Mouse (Mus musculus): Measurements from ENCODE around the gene Pld3. TPM values are rescaled to one million over a fixed set of nuclear protein-coding genes. Genes with fewer than 3 reads are reported as not detected.
A peak's percentile ranks its signal among the peaks of the same experiment; 100 is the strongest.

Pld3 gene
- polyA plus RNA-seq, 1 experiment: 195 TPM

DNA sequence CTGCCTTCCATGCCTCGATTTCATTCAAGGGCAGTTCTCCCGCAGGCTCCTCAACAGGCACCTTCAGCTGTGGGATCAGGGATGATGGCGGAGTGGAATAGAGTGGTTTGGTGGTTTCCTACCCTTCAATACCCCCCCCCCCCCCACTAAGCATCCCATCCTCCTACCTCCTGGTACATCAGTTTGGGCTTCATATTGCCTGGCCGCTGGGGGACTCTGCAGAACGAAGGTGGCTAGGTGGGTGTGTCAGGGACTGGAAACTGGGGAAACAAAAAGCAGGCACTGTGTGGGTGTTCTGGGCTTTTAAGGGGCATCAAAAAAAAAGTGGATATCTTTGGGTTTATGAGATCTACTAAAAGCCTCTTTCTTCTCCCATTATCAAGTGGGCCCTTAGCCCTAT lies 11.1 kb downstream of the Pld3 start:
- Histone ChIP-seq H3K4me3 (ENCODE audit: insufficient read depth, low read length) (peak overlapping the region; percentile 44), H3K4me1 (ENCODE audit: control insufficient read depth, insufficient read depth, low read length) (no peaks in the 10 kb centered on the region), H3K27ac (ENCODE audit: insufficient read depth, low read length) (no peak overlapping the region)
- TF ChIP-seq POLR2A (IDR thresholded peaks at IDR 0.05; ENCODE audit: low read depth, low read length) (no peak), CTCF (IDR thresholded peaks at IDR 0.05; ENCODE audit: borderline replicate concordance, insufficient read depth, low read length) (no peak)

DNA sequence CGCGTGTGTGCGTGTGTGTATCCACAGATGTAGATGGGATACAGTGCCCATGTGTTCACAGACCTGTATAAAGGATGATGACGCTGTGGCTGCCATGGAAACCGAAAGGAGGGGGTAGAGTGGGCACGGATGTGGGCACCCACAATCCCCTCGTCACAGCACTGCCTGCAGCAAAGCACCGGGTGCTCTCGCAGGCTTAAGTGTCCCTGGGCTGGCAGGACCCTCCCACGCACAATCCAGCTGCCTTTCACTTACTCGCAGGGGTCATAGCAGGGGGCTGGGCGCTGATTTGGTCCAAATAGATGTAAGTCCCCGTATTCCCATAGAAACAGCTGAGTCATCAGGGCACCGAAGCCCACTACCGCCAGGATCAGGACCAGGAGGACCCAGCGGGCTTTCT lies 11.6 kb downstream of the Pld3 start:
- no peak overlapping the region for H3K4me3 ChIP-seq (ENCODE audit: insufficient read depth, low read length)

DNA sequence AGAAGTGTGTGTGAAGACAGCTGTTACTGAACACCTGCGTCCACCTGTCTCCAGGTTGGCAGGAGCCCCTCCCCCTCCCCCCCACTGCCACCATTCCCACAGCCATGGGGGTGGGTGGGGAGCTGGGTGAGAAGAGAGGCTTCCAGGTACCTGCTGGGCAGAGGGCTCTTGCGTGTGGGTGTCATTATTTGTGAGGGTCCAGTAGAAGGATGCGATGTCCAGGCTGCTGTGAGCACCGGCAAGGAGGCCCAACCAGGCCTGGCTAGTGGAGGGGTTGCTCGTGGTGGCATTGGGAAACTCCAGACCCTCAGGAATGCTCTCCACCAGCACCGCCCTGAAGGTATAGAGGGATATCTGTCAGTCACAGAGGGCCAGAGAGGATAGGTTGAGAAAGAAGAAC lies 12.1 kb downstream of the Pld3 start:
- no peak overlapping the region for H3K4me3 ChIP-seq (ENCODE audit: insufficient read depth, low read length)
- H3K27ac ChIP-seq (ENCODE audit: insufficient read depth, low read length): no peak overlapping the region
- TF ChIP-seq POLR2A (IDR thresholded peaks at IDR 0.05; ENCODE audit: low read depth, low read length) (no peak), CTCF (IDR thresholded peaks at IDR 0.05; ENCODE audit: borderline replicate concordance, insufficient read depth, low read length) (no peak)
- no peaks in the 10 kb centered on the region for H3K4me1 ChIP-seq (ENCODE audit: control insufficient read depth, insufficient read depth, low read length)

More for the DNA sequence above, 11.6 kb downstream of the Pld3 start:
- Histone ChIP-seq H3K4me1 (ENCODE audit: control insufficient read depth, insufficient read depth, low read length) (no peaks in the 10 kb centered on the region), H3K27ac (ENCODE audit: insufficient read depth, low read length) (no peak overlapping the region)
- TF ChIP-seq POLR2A (IDR thresholded peaks at IDR 0.05; ENCODE audit: low read depth, low read length) (no peak), CTCF (IDR thresholded peaks at IDR 0.05; ENCODE audit: borderline replicate concordance, insufficient read depth, low read length) (no peak)

DNA sequence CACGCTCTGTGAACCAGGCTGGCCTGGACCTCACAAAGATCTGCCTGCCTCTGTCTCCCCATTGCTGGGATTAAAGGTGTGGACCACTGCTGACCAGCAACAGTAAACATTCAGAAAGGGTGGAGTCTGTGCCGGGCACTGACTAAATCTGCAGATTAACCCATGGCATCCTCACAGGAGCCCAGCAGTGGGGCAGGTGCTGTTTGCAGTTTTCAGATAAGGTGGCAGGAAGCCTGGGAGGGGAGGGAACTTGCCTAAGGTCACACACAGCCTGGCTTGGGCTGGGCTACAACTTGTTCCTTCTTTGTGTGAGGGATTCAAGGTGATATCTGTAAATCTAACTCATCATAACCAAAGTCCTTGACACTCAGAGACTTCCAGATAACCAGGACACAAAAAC lies 12.5 kb downstream of the Pld3 start:
- TF ChIP-seq POLR2A (IDR thresholded peaks at IDR 0.05; ENCODE audit: low read depth, low read length): no peak
- Histone ChIP-seq H3K4me1 (ENCODE audit: control insufficient read depth, insufficient read depth, low read length) (no peaks in the 10 kb centered on the region), H3K27ac (ENCODE audit: insufficient read depth, low read length) (no peak overlapping the region), H3K4me3 (ENCODE audit: insufficient read depth, low read length) (no peak overlapping the region)

DNA sequence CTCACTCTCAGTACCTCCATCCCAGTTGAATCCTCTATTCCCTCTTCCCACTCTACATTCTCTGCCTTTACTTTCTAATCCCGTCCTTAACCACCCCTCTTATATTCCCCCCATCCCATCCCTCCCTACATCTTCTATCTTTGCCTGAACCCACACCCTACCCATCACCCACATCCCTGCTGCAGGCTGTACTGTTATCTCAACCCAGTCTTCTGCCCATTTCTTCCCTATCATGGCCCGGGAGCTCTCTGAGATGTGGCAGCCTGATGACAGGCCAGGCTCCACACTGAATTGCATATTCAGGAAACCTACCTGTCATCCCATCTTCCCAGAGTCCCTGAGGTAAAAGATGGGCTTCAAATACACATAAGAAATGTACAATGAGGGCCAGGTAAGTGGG lies 14.2 kb downstream of the Pld3 start:
- no peak for TF ChIP-seq POLR2A (IDR thresholded peaks at IDR 0.05; ENCODE audit: low read depth, low read length)
- H3K4me3 ChIP-seq (ENCODE audit: insufficient read depth, low read length): no peak overlapping the region
- no peaks in the 10 kb centered on the region for H3K4me1 ChIP-seq (ENCODE audit: control insufficient read depth, insufficient read depth, low read length)
- no peak overlapping the region for H3K27ac ChIP-seq (ENCODE audit: insufficient read depth, low read length)

DNA sequence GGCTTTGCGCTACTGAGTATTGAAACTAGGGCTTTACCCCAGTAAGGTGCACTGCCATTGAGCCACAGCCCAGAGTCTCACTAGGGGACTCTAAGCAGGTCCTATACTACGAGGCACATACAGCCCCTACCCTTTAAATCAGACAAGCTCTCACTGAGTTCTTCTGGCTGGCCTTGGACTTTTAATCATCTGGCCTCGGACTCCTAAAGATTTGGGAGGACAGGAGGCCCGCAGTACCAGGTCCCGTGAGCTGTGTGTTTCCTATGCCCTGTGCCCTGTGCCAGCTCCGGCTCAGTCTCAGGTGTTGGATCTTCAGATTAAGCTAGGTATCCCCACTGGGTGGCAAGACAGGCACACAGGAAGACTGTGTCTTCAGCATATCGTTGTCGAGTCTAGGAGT lies 15.0 kb downstream of the Pld3 start:
- no peak overlapping the region for H3K27ac ChIP-seq (ENCODE audit: insufficient read depth, low read length)
- TF ChIP-seq CTCF (IDR thresholded peaks at IDR 0.05; ENCODE audit: borderline replicate concordance, insufficient read depth, low read length) (no peak), POLR2A (IDR thresholded peaks at IDR 0.05; ENCODE audit: low read depth, low read length) (no peak)
- no peaks in the 10 kb centered on the region for H3K4me1 ChIP-seq (ENCODE audit: control insufficient read depth, insufficient read depth, low read length)
- no peak overlapping the region for H3K4me3 ChIP-seq (ENCODE audit: insufficient read depth, low read length)

DNA sequence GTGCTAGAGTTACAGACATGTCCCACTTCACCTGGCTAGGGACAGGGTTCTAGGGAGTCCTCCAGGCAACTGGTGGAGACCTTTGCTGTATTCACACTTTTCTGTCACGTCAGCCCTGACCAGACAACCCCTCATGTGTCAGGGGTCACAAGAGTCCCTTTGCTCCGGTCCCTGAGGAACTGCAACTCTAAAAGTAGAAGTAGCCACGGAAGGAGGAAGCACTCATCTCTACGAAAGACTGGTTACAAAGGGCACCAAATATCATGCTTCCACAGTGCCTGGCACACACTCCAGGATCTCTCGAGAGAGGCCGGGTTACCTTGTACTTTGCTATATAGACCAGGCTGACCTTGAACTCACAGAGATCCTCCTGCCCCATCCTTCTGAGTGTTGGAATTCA lies 16.4 kb downstream of the Pld3 start:
- Histone ChIP-seq H3K27ac (ENCODE audit: insufficient read depth, low read length) (no peak overlapping the region), H3K4me3 (ENCODE audit: insufficient read depth, low read length) (no peak overlapping the region), H3K4me1 (ENCODE audit: control insufficient read depth, insufficient read depth, low read length) (no peaks in the 10 kb centered on the region)
- no peak for TF ChIP-seq CTCF (IDR thresholded peaks at IDR 0.05; ENCODE audit: borderline replicate concordance, insufficient read depth, low read length)
- TF ChIP-seq POLR2A (IDR thresholded peaks at IDR 0.05; ENCODE audit: low read depth, low read length): no peak

DNA sequence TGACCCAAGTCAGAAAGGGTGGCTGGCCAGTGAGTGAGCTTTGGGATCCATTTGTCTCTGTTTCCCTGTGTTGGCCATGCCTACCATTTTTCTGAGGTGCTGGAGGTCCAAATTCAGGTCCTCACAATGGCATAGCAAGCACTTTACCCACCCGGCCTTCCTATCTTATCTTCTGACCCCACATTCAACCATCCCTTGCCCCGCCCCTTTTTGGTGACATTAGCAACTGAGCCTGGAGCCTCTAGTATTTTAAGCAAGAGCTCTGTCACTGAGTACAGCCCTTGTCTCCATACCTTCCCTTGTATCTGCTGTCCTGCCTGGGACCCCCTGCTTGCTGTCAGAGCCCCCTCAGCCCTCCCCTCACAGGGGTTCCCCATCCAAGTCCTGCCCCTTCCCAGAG lies 17.6 kb downstream of the Pld3 start:
- no peak overlapping the region for H3K27ac ChIP-seq (ENCODE audit: insufficient read depth, low read length)
- no peaks in the 10 kb centered on the region for H3K4me1 ChIP-seq (ENCODE audit: control insufficient read depth, insufficient read depth, low read length)
- TF ChIP-seq CTCF (IDR thresholded peaks at IDR 0.05; ENCODE audit: borderline replicate concordance, insufficient read depth, low read length): no peak
- TF ChIP-seq POLR2A (IDR thresholded peaks at IDR 0.05; ENCODE audit: low read depth, low read length): no peak
- no peak overlapping the region for H3K4me3 ChIP-seq (ENCODE audit: insufficient read depth, low read length)

DNA sequence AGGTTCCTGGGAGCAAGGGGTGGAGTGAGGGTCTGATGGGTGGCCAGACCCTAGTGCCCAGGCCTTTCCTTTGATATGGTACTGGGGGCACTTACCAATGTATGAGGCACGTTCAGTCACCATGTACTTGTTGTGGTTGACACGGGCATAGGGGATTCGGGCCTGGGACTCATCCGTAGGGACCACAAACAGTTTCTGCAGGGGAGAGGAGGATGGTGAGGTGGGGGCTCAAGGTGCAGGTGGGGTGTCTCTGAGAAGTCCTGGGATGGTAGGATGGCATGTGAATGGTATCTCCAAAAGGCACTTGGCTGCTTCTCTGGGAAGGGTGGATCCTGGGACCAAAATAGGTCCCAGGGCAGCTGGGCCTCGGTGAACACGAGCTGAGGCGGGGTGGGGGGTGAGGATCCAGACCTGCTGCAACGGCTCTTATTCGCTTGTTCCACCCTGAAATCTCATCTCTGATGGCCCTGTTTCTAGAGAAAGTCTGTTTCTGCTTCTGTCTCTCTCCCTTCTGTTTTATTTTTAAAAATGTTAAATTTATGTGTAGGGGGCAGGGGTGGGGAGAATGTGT lies 20.5 kb downstream of the Pld3 start:
- Histone ChIP-seq H3K4me1 (ENCODE audit: control insufficient read depth, insufficient read depth, low read length) (no peaks in the 10 kb centered on the region), H3K4me3 (ENCODE audit: insufficient read depth, low read length) (no peak overlapping the region), H3K27ac (ENCODE audit: insufficient read depth, low read length) (no peak overlapping the region)
- TF ChIP-seq CTCF (IDR thresholded peaks at IDR 0.05; ENCODE audit: borderline replicate concordance, insufficient read depth, low read length): no peak
- TF ChIP-seq POLR2A (IDR thresholded peaks at IDR 0.05; ENCODE audit: low read depth, low read length): no peak

DNA sequence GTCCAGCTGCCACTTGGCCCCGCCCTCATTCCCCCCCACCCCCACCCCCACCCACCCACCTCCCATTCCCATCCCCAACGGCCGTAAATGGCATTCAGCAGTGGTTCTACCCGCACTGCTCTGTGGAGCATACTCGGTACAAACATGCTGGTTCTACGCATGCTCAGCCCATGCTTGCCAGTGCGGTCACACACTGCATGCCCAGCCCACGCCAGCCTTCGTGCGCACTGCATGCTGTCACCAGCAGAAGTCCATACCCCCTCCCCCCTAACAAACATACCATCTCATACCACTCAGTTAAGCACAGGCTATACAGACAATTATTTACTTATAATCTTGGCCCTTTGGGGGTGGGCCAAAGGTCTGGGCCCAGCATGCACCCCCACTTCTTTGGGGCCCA lies 21.3 kb downstream of the Pld3 start:
- Histone ChIP-seq H3K27ac (ENCODE audit: insufficient read depth, low read length) (no peak overlapping the region), H3K4me1 (ENCODE audit: control insufficient read depth, insufficient read depth, low read length) (no peaks in the 10 kb centered on the region), H3K4me3 (ENCODE audit: insufficient read depth, low read length) (no peak overlapping the region)
- no peak for TF ChIP-seq CTCF (IDR thresholded peaks at IDR 0.05; ENCODE audit: borderline replicate concordance, insufficient read depth, low read length)
- no peak for TF ChIP-seq POLR2A (IDR thresholded peaks at IDR 0.05; ENCODE audit: low read depth, low read length)

DNA sequence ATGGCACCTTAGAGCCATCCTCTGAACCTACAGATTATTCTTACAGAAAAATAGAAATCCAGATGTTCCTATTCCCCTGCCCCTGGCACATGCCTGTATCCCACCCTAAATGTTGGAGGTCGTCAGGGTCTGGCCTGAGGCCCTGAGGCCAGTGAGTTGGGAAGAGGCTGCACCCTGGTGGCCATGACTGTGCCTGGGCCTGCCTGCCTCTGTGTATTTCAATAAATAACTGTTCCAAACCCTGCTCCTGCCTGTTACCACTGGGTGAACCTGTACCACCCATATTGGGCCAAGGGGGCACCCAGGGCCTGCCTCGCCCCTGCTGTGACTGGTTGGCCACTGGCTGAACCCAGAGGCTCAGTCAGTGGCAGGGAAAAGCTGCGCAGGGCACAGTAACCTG lies 22.1 kb downstream of the Pld3 start:
- no peak for TF ChIP-seq POLR2A (IDR thresholded peaks at IDR 0.05; ENCODE audit: low read depth, low read length)
- peak; percentile 23; the same call in 1 of the 2 replicates for TF ChIP-seq CTCF (IDR thresholded peaks at IDR 0.05; ENCODE audit: borderline replicate concordance, insufficient read depth, low read length)
- H3K4me3 ChIP-seq (ENCODE audit: insufficient read depth, low read length): no peak overlapping the region

More for the DNA sequence above, 22.1 kb downstream of the Pld3 start:
- no peak overlapping the region for H3K27ac ChIP-seq (ENCODE audit: insufficient read depth, low read length)
- no peaks in the 10 kb centered on the region for H3K4me1 ChIP-seq (ENCODE audit: control insufficient read depth, insufficient read depth, low read length)
